Mouse (Mus musculus) adrenal gland, adult 2 months (tissue): ENCODE measurements around the gene Foxp1. TPM values are rescaled to one million over a fixed set of nuclear protein-coding genes. Genes with fewer than 3 reads are reported as not detected.

Experiments
- DNase-seq: peaks from one replicate; pipeline ENCODE4 v3.0.0; 2021
- polyA plus RNA-seq: library from polyadenylated mRNA; depleted of rRNA; stranded (reverse); fragments of >200 nt; gene quantifications from 2 replicates; pipeline ENCODE4 v1.2.3, GENCODE M21; 2012
- total RNA-seq, 2 experiments: library from RNA; stranded (reverse); gene quantifications; 2 replicates each; pipeline ENCODE4 v1.2.3; 2021

The Foxp1 gene
- total and polyA plus RNA-seq, 3 experiments = 38.7 to 44.1 (median 41.4) TPM

DNA sequence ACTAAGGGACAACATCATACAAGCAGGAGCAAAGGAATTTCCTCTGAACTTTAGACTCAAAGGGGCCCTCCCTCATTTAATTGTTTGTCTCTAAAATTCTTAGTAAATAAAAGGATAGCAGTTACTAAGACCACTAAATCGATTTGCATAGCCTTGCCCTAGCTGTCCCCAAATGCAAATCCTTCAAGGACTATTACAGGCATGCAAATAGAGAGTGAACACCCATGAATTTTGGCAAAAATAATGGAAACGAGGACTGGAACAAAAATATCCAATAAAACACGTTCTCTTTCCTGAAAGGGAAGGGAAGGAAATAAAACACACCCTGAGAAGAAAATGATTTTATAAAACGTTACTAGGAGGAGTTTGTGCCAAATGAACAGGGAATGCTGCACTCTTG lies 390.7 kb downstream of the Foxp1 start:
- DNase-seq = no peak

DNA sequence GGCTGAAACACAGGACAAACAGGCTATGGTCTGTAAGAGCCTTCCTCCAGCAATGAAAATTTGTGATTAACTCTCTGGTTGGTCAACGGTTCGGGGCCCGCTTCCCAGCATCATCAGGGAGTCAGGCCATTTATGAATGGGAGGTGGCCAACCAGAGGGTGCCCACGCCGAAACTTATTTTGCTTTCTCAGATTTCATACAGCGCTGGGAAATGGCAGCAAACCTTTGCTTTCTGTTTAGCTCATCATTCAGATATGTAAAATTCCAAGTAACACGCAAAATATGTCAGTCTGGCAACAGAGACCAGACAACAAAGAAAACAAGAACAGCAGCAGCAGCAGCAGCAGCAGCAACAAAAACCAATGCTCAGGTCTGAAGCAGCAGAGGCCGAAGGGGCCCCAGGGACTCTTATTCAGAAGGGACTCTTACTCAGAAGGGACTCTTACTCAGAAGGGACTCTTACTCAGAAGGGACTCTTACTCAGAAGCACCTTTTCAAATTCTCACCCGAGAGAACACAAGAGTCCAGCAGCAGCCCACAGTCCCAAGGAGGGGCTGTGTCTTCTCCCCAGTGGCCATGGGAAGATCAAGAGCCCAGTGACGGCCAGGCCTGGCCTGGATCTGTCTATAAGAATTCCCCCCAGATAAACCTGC lies 391.6 kb downstream of the Foxp1 start:
- no peak for DNase-seq

DNA sequence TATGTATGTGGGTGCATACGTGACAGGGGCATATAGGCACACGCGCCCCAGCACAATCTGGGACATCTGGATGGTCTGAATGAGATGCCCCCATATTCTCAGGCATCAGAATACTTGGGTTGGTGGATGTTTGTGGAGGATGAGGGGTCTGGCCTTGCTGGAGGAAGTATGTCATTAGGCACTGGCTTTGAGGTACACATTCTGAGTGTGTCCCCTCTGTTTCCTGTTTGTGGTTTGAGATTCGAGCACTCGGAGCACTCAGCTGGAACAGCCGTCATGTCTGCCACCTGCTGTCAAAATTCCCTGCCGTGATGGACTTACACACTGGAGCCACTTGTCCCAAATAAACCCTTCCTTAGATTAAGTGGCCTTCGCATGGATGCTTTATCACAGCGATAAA lies 395.8 kb downstream of the Foxp1 start:
- no peak for DNase-seq

DNA sequence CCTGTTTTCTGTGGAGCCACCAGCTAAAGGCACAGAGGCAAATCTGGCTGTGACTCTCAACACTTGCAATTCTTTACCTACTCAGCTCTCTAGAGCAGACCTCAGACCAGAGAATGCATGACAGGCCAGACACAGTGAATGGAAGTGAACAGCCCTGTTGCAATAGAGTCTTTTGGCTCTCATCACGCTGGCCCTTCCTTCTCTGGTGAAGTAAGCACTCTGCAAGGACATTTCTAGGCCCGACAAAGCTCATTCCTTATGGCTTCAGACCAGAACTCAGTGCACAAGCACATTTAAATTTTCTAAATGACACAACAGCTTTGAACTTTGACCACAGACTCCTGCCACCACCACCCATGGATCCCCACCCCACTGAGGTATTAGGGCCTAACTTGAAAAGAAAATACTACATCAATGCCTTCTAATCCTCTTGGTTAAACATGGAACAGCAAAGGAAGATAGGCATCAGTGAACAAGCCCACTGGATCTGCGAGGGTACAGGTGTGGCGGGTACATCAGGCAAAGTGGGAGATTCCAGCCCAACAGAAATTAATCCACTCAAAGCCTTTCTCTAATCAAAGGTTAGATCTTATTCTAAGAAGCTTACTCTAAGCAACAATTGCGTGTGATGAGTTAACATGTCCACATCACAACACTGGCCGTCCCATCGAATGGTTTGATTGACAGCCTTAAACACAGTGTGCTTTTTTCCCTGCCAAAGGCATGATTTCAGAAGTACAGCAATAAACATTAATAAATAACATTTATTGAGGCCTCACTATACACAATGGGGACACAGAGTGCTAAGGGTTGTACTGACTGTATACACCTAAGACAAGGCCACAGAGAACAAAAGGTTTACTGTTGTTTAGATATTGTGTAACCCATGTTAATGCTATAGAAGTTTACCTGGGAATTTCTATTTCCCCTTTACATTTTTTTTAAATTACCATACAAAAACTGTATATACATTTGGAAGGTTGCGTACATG lies 401.4 kb downstream of the Foxp1 start:
- DNase-seq = peak; percentile 28

DNA sequence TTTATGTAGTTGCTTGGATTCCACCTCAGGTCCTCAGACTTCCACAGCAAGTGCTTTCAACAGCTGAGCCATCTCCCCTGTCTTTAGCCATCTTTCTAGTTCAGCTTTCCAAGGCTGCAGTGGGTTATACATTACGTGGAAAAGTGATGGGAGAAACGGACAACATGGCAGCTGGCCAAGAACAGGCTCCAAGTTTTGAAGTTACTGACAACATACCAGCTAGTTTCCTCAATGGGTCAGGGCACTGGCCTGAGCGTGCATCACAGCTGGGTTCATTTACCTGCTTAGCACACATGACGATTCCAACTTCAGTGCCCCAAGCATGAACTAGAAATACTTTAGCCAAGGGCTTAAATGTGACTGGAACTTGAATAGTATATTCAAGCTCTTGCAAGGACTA lies 404.0 kb downstream of the Foxp1 start:
- DNase-seq = no peak

DNA sequence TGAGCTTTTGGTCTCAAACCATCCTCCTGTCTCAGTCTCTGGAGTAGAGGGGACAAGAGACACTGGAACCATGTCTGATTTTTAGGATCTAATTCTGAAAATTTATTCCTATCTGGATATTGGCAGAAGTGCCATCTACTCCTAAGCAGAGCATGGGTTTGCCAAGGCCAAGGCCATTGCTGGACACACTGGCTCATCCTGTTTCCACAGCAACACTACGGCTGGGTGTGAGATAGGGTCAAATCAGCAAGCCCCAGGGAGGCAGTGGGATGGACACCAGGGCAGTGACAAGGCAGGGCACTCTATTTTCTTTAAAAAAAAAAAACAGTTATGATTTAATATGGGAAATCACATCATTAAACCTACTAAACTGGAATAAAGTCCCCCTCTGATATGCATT lies 405.1 kb downstream of the Foxp1 start:
- DNase-seq = peak; percentile 80

DNA sequence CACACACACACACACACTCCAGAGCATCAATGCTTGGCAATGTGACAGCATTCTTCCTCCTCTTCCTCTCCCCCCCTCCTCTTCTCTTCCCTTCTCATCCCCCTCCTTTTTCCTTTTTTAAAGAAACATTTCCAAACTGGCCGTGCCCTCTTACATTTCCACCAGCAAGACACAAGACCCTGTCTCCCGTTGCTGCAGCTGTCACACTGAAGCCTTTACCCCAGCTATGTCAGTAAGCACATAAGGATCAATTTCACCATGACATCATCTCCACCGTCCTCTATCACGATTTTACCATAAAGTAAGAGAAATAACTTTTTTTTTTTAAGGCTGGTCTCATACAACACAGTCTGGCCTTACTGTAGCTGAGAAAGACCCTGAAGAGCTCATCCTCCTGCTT lies 410.7 kb downstream of the Foxp1 start:
- no peak for DNase-seq

DNA sequence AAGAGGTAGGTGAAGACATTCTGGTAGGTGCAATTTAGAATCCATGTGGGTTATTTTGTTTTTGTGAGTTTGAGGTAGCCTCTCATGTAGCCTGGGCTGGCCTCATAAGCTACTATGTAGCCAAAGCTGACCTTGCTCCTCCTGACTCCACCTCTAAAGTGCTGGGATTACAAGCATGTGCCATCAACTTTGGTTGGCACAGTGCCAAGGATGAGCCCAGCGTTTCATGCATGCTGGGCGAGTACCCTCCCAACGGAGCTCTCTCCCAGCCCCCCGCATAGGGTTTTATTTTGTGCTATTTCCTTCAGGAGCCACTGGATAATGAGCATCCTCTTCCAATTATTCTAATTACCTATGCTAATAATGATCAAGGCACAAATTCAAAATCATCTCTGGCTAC lies 414.1 kb downstream of the Foxp1 start:
- DNase-seq = no peak

DNA sequence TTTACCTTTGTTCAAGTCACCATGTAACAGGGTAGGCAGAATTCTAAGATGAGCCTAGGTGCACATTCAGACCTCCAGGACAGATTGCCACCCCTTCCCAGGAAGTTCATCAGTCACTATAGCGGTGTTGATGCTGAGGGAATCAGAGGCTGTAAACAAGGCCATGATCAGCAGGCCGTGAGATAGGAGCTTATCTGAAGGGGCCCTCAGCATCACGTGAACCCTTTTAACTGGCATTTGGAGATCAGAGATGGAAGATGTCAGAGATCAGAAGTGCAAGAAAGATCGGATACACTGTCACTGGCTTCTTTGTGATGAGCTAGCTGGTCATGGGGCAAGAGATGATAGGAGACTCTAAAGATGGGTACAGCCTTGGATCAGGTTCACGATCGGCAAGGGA lies 414.8 kb downstream of the Foxp1 start:
- no peak for DNase-seq

DNA sequence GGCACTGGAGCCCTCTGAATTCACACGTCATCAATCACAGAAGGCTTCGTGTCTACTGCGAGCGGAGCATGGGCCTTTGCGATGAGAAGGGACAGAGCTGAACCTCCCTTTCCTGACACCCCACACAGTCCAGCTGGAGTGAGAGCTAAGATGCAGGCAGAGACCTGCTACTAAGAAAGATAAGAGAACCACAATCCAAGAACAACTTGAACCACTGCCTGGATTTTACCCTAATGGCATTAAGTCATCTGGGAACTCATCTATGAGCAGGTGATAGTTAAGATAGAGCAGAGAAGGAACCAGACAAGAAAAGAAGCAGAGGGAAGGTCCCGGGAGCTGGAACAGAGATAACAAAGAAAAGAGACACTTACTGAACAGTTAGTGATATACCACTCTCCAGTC lies 415.4 kb downstream of the Foxp1 start:
- DNase-seq = no peak

DNA sequence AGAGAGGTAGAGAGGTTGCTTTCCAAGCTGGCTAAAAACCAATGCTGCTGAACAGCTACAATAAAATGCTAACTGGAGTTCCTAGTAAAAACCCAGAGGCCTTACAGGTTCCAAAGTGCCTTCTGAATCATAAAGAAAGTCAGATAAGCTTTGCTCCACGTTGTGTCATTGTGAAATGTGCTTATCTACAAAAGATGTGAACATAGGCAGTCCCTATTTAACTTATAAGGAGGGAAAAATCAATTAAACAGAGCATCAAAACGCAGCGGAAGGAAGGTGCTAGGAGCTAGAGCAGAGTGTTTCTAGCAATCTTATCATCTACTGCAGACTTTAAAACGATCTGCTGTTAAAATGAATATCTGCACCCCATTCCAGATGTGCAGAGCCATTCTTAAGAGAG lies 416.5 kb downstream of the Foxp1 start:
- no peak for DNase-seq

DNA sequence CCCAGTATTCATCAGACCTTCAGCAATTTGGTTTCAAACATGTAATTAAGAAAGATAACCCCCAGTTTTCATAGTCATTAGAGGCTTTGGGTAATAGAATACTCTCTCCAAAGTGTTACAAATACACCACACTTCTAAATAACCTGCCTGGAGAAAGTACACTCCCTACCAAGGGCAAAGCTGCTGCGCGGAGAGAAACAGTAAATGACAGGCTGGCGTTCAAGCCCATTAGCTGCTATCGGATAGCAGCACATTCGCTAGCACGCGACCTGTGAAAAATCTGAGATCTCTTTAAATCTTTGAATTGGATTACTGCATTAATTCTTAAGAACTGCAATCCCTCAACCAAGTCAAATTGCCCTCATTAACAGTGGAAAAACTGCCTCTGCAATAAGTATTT lies 418.1 kb downstream of the Foxp1 start:
- no peak for DNase-seq

DNA sequence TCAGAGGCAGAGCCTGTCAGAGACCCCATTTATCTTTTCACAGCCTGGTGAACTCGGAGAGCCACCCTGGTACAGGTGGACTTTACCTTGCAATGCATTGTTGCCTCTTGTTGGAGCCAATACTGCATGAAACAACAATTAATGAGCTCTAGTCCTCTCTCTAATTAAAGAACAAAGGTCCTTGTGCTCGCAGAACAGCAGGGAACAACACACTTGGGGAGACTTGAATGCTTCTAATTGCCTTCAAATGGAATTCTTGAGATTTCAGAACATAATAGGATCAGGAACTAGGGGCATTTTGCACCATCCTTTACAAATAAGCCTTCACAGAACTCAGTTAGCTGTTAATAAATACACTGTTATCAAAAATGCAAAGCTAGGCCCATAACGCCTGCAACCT lies 418.6 kb downstream of the Foxp1 start:
- no peak for DNase-seq

DNA sequence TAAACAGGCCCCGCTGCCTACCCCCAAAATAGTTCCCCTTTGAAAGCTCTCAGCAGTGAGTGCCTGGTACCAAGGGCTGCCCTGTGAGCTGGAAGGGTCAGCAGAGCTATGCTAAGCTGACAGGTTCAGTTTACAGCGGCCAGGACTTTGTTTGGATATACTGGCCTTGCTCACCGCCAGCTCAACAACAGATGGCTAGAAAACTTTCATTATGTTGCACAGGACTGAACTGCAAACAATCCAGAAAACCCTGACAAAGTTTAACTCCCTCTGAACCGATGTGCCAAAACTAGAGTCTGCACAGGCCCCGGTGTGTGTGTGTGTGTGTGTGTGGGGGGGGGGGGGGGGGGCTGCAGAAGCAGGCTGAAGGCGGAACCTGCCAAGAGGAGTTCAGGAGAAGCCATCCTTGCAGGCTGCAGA lies 421.0 kb downstream of the Foxp1 start:
- DNase-seq = peak; percentile 25

DNA sequence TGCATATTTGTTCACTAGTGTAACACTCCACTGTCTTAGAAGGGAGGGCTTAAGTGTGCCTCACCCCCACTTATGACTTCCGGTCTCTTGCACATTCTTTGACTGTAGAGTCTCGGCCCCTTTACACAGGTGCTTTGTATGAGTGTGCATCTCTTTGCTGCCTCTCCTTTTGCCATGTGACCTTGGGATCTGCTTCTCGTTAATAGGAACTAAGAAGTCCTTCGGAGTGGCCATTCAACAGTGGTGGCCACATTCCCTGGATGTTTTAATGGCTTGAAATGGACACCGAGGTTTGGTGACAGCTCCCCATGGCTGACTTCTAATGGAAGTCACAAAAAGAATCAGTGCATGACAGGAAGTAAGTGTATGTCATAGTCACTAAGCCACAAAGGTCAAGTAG lies 422.2 kb downstream of the Foxp1 start:
- no peak for DNase-seq

DNA sequence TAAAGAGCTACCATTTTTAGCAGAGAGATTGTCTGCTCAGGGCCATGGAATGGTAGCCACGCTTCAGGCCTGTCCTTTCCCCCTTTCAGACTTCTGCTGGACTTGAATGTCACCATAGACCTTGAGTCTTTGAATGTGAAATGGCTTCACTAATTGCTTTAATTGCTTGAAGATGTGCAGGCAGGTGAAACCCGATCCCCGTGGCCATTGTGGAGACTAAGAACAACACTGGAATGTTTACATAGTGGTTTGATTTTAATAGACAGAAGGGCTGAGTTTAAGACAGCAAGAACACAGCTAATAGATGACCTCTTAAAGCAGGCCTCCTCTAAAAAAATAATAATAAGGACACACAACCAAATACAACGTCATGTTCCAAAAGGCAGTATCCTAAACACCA lies 422.7 kb downstream of the Foxp1 start:
- no peak for DNase-seq

DNA sequence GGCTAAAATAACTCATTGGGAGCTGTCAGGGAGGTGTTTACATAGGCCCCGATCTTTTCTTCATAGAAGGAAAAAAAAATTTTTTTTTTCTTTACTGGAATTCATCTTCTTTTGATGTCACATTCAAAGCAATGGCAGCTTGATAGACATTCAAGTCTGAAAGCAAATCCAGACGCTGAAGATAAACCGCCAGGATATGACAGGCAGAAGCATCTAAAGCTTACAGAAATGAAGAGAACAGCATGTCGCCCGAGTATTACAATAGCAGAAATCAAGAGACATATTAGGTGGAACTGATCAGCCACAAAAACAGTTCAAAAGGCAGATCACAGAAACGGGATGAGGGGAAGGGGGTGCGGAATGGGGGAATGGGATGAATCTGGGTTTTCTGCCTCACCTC lies 425.3 kb downstream of the Foxp1 start:
- no peak for DNase-seq

DNA sequence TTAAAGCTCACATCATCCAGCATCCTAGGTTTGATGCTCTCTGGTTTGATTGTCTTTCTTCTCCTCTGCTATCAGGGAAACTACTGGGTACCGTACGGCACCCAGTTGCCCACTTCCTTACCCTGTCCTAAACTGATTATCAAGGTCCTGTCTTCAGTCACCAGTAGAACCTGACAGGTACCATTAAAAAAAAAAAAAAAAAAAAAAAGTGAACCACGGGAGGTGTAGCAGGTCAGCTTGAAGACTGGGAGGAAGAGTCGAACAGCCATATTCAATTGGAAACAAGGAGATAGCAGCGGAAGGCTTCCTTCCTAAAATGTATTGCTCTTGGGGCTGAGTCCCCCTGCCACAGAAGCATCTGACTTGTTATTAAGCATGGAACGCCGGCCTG lies 425.8 kb downstream of the Foxp1 start:
- DNase-seq = no peak

DNA sequence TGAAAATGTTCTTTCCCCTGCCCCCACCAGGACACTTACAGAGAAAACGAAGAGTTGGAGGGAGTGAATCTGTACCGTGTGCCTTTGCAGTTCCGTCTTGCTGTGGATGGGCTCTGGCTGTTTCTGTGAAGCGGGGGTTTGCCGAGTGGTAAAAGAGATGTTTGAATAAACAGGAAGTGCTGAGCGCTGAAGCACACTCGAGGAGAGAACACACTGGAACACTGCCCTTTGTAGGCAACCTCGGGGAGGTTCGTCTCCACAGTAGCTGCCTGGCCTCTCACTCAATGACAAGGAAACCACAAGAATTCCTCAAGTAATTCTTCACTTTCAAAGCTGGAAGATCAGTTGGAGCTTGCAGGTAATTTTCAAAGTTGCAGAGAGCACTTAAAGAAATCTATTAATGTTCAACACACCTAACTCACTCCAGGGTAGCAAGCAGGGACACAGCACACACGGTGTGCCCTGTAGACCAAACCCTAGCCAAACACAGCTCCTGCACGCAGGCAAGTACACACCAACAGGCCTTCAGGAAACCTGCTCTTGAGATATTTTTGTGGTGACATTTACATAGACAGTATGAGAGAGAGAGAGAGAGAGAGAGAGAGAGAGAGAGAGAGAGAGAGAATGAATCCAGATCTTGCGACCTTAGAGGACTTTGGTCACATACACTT lies 426.3 kb downstream of the Foxp1 start:
- peak; percentile 50 for DNase-seq

DNA sequence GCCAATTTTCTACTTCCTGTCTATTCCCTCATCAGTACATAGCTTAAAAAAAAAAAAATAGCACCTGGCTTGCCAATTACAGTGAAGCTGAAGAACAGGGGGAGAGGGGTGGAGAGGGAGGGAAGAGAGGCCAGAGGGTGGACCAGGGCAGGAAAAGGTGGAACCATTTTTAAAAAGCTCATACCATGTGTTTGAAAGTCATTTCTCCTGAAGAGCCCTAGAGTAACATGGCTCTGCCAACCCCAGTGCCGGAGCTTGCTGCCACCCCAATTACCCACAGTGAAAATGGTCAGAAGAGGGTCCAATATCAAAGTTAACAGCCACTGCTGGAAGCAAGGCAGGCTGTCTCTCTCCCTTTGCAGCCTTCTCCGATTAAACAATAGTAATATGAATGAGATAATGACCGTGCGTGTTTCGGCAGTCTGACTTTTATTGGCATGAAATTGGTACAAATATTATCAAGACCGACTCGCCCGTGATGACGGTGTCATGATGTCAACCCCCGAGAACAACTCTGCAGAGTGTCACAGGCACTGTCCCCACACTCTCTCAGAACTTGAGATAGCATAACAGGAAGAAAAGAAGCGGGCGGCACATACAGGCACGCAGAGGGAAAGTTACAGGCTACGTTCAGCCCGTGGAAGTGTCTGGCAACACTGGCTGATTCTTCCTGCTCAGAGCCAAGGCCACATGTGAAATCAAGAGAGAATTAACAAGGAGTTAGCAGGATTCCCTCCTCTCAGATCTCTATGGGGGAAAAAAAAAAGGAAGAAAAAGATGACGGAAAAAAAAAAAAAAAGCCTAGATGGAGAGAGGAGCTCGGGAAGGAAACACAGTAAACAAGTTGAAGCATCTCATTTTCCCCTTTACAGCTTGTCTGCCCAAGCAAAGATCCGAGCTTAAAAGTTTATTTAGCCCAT lies 427.1 kb downstream of the Foxp1 start:
- DNase-seq = peak; percentile 37

DNA sequence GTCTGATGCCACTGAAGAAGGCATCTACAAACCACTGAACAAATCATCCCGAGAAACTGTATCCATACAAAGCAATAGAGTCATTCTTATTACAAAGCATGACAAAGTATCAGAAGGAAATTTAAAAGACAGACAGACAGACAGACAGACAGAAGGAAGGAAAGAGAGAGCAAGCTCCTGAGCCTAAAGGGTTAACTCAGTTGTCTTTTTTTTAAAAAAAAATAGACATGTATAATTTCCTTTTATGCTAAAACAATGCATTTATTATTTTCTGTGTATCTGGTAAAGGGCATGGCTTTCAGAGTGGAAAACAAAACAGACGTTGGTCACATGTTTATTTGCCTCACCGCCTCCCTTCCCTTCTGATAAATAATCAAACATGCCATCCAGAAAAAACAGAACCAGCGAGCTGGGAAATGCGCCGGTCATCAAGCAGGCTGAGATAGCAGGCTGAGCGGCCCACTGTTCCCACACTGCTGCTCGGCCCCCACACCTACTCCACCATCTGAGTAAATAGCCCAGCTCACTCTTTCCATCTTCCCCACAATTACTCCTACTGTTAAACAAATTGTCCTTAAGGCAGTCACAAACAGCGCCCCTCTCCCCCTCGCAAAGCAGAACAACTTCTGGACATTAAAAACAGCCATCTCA lies 428.1 kb downstream of the Foxp1 start:
- no peak for DNase-seq
